Mouse (Mus musculus): ENCODE measurements around the gene Slc26a6.

GRCm38 (mm10) chr9:108847374-108847773, 5.7 kb upstream of the Slc26a6 start:
- no peak for TF ChIP-seq CTCF (IDR thresholded peaks at IDR 0.05; ENCODE audit: low read depth, low read length)
- TF ChIP-seq EP300 (IDR thresholded peaks at IDR 0.05; ENCODE audit: insufficient read depth, low read depth, low read length) = peak; percentile 35; the same call in 1 of the 2 replicates
- TF ChIP-seq POLR2A (IDR thresholded peaks at IDR 0.05; ENCODE audit: insufficient read depth, low read length) = no peak
